Mouse (Mus musculus): ENCODE measurements at regions not wholly inside any gene's neighbourhood (a gene's known extent, or its start where the extent isn't known, plus 50 kb on each side); places are given as distances from the start of the nearest gene placed in this dataset.

GRCm38 (mm10) chr9:78881307-78881790 is 266.0 kb downstream of the Cd109 start:
- DNase-seq (ENCODE audit: low read depth, low spot score), result no peak

DNA sequence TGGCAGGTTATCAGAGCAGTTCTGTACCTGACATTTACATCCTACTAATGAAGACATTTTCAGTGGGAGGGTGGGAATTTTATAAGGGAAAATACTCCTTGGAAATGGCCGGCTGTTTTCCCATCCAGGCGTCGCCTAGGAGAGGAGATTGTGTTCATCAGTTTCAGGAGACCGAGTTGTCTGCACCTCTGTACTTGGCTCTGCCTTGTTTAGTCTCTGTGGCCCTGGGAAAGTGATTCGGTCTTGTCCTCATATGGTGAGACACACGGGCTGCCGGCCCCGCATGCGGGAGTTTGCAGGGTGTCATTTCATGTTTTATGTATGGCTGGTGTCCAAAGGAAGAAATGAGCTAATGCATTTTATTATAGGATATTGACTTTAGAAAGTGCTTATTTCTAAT is 287.9 kb downstream of the Cd109 start:
- DNase-seq (ENCODE audit: low read depth, low spot score), result no peak

DNA sequence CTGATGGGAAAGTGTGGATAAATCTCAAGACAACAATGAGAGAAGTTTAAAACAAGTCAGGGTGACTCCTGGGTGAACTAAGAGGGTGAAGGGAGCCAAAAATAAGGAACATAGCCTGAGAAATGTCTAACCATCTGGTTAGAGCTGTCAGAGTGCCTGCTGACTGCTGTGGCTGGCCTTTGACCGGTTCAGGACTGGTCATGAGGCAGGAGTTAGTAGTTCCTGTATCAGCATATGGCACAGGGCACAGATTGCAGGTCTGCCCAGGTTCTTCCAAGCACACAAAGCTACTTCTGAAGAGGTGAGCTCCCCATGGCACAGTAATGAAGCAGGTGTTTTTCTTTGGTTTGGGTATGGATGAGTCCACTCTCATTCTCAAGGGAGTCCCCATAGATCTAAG is 302.0 kb downstream of the Cd109 start:
- DNase-seq (ENCODE audit: low read depth, low spot score), result no peak

- DNase-seq (ENCODE audit: low read depth, low spot score), result no peak
Measured at GRCm38 (mm10) chr9:78925977-78926593, 310.7 kb downstream of the Cd109 start.

- DNase-seq (ENCODE audit: low read depth, low spot score), result no peak
Measured at GRCm38 (mm10) chr9:78941648-78942047, 326.3 kb downstream of the Cd109 start.

DNA sequence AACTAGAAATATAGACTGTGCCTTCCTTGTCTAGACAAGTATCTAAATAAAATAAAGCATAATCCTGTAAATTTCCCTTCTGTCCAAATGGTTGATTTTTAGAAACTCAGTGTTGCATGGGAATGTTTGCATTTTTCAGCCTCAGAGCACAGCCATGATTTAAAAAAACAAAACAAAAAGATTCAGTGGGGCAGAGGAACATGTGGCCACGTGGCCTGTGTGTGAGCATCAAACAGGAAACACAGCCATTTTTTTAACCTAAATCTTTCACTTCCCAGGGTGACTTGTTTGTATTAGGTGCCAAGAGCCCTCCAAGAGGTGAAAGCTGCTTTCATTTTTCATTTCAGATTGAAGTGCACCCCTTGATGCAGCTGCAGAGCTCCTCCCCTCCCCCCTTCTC is 349.5 kb downstream of the Cd109 start:
- no peak for DNase-seq (ENCODE audit: low read depth, low spot score)

GRCm38 (mm10) chr9:78965226-78965950 is 350.0 kb downstream of the Cd109 start:
- DNase-seq (ENCODE audit: low read depth, low spot score), result no peak

DNA sequence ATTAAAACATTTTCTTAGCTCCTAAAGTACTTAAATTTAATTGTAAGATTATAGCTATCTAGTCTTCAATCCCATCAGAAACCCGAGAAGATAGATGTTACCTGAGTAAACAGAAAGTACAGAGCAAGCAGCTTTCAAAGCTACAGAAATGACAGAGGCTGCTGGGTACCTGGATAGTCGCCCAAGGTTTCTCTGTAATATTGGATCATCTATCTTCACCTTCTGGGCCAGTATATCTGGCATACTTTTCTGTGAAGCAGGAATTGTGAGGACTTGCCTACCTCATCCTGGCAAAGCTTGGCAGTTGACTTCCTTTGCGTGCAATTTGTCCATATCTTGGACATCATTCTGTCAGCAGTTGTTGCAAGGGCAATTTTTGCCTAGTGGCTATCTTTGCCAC is 356.4 kb downstream of the Cd109 start:
- DNase-seq (ENCODE audit: low read depth, low spot score), result no peak

GRCm38 (mm10) chr9:78983734-78984133 is 368.4 kb downstream of the Cd109 start:
- no peak for DNase-seq (ENCODE audit: low read depth, low spot score)

DNA sequence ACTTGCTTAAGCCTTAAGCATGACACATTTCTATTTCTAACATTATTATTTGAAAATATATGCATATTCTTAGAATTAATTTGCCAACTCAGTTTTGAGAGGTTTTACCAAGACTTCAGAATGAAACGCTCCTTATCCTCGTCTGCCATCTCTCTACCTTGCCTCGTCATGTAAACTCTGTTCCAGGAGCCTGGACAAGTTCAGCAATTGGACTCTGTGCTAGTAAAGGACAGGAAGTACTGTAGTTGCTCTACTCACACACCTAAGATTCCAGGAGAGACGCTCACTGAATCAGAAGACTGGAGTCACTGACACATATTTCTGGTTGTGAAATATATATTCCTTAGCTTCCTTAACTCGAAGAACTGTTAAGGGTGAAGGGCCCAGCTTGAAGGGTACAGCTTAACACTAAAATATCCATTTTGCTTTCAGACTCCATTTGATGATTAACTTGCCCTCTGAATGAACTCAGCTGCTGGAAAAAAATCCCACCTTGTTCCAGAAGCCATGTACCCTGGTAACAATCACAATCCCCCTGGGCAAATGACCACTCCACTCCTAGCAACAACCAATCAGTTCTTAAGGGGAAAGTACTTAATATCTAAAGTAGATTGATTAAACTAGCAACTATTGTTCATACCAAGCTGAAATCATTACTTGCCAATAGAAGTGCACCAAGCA is 370.0 kb downstream of the Cd109 start:
- DNase-seq (ENCODE audit: low read depth, low spot score), result no peak

- DNase-seq (ENCODE audit: low read depth, low spot score), result no peak
Measured at GRCm38 (mm10) chr9:78991310-78991709, 376.0 kb downstream of the Cd109 start.

GRCm38 (mm10) chr9:79001081-79001480 is 385.7 kb downstream of the Cd109 start:
- no peak for DNase-seq (ENCODE audit: low read depth, low spot score)

DNA sequence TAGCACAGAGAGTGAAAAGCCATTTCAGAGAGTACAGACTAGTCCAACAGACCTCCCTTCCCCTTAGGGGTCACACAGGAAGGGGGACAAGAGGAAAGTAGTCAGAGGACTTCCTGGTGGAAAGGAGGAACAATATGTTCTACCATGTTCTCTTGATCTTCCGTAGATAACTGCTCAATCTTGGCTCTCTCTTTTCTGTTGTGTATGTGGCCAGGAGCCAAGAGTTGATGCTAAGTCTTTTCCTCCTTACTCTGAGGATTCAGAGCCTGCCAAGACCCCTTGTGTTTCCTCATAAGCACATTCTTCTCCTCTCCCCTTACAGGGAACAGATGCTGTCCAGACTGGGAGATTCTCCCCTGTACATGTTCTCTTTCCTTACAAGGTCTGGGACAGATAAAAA is 386.6 kb downstream of the Cd109 start:
- DNase-seq (ENCODE audit: low read depth, low spot score), result no peak

- DNase-seq (ENCODE audit: low read depth, low spot score), result no peak
Measured at GRCm38 (mm10) chr9:79004296-79004980, 389.1 kb downstream of the Cd109 start.

- DNase-seq (ENCODE audit: low read depth, low spot score), result no peak
Measured at GRCm38 (mm10) chr9:79022291-79022690, 406.9 kb downstream of the Cd109 start.

GRCm38 (mm10) chr9:79028234-79028633 is 412.9 kb downstream of the Cd109 start:
- no peak for DNase-seq (ENCODE audit: low read depth, low spot score)

DNA sequence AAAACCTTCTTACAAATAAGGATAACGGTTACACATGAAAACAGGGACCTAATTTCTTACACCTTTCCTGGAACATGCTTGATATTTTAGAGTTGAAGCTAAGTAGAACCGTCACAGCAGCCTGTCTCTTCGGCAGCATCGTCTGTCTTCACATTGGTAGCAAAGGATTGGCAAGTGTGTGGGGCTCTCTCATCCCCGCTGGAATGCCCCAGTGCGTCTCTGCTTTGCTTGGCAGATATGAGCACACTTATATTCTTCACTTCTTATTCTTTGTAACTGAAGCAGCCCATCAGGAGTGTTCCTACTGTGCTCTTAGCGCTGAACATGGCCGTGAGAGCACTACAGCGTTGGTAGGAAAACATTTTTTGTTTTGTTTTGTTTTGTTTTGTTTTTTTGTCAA is 414.1 kb downstream of the Cd109 start:
- DNase-seq (ENCODE audit: low read depth, low spot score), result no peak

- no peak for DNase-seq (ENCODE audit: low read depth, low spot score)
Measured at GRCm38 (mm10) chr9:79035677-79036076, 420.3 kb downstream of the Cd109 start.

DNA sequence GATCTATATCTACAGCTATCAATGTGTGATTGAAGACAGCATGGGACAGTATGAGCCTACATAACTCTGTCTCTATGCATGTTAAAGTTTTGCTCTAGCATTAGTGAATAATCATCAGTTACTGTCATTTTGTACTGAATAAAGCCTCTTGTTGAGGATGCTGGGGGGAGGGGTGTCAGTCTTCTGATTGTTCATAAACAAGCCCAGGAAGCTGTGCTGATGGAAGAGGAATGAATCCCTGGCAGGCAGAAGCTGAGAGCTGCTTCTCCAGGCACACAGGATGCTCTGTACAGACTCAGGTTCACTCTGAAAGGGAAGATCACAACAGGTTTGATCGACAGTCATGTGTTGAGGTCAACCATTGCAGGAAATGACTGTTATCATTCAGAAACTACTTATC is 421.7 kb downstream of the Cd109 start:
- no peak for DNase-seq (ENCODE audit: low read depth, low spot score)

DNA sequence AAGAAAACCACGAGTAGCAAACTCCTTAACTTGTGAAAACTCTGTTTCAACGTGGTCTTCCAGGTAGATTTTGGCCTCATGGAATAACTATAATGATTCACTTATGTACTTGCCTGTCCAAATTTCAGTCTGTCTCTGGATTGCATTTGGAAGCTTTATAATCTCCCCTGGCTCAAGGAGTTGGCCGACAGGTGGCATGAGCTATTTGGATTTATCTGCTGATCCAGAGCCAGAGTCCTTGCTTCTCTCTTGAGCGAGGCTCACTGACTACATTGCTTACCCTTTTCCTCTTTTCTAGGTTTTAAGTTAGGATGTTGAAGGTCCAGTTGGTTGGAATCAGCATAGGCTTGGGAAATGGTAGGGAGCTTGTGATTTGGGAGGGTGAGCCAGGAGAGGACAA is 423.6 kb downstream of the Cd109 start:
- DNase-seq (ENCODE audit: low read depth, low spot score), result no peak

GRCm38 (mm10) chr9:79044344-79044743 is 429.0 kb downstream of the Cd109 start:
- no peak for DNase-seq (ENCODE audit: low read depth, low spot score)

- no peak for DNase-seq (ENCODE audit: low read depth, low spot score)
Measured at GRCm38 (mm10) chr9:79045314-79045713, 430.0 kb downstream of the Cd109 start.
